Mouse (Mus musculus): ENCODE data around the gene P3h4.

P3h4 gene

DNA sequence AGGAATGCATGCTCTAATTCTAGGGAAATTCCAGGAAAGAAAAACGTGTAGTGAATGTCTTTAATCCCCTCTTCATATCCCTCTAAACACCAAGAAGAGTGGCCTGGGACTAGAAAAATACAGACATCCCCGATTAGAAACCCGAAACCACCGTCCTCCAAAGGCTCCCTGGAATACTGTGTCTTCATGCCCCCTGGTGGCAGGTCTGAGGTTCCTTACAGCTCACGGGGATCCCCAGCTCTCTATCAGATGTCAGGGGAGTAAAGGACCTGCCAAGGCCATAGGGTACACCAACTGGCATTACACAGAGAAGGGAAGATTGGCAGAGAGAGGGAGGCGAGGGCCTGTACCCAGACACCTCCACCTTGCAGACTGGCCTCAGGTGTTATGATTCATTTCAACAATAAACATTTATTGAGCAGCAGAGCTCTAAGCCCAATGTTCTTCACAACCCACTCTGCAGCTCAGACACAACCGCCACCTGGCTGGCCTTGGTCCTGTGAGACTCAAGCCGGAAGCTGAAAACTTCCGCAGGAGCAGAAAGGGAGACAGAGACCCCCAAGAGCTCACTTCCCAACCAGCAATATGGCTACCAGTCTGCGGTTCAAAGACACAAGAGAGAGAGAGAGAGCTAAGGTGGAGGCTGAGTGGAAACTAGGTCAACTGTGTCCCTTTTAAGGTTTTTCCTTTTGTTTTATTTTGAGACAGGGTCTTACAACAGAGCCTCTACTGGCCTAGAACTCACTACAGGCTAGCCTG, 6.4 kb downstream of the P3h4 start:
- peak; percentile 63 for DNase-seq

DNA sequence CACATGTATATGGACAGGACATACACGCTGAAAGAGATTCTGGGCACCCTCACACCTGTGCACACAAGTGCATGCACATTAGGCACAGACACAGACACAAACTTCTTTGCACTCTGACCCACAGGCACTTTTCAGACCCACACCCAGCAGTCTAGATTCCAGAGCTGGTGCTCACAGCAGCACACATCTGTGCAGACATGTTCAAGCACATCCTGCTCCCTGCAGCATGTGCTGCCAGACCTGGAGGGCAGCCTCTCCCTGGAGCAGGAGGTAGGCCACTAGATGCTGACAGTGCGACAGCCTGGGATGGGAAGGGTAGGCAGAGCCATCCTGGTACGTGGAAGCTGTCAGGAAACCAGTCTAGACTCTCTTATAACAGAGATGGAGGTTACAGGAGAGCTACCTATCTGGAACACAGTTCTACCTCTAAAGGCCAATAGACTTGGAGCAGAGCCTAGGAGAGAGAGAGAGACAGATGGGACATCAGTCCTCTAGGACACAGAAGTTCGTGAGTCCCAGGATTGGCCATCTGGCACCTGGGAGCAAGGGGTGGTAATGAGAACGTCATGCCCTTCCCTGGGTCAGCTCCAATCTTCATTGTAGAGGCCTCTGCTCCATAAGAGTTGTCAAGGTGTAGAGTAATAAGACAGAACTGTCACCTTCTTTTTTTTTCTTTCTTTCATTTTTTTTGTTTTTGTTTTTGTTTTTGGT, 7.5 kb downstream of the P3h4 start:
- no peak for DNase-seq

DNA sequence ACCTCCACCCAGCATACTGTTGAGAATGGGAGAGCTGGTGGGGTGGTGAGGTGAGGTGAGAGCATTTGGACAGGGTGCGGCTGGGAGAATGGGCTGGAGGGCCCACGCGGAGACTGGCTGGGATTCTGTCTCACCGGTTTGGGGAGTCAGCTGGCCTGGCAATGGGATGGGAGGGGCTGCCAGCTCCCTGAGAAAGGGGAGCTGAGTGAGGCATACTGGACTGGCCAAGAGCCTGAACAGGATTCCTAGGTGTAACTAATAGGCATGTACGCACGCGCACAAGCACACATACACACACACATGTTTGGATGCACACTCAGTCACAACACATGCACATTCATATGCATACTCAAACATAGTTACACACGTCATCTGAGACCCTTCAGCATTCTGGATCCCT, 8.4 kb downstream of the P3h4 start:
- DNase-seq: no peak

DNA sequence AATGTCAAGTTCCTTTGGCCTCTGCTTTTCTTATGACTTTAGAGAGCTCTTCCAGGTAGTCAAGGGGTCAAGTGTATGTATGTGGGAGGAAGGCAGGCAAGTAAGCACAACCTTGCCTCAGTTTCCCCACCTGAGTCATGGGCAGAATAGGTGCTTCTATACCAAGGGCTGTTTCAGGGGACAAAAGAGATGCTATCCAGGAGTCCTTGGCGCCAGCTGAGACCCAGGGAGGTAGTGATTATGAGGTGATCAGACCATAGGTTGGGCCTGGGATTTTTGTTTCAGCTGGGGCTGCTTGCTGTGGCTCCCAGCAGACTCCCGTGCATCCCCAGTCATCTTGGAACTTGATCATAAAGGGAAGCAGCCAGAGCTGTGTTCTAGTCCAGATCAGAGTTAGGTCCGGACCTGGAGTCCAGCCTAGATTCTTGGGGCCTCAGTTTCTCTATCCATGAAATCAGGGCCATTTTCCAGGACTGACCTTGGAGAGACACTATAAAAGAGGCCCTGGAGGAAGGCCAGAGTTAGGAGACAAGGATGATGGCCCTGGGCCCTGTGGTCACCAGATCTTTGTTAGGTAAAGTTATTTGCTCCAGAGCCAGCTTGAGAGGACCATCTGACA, 10.1 kb downstream of the P3h4 start:
- DNase-seq: no peak

DNA sequence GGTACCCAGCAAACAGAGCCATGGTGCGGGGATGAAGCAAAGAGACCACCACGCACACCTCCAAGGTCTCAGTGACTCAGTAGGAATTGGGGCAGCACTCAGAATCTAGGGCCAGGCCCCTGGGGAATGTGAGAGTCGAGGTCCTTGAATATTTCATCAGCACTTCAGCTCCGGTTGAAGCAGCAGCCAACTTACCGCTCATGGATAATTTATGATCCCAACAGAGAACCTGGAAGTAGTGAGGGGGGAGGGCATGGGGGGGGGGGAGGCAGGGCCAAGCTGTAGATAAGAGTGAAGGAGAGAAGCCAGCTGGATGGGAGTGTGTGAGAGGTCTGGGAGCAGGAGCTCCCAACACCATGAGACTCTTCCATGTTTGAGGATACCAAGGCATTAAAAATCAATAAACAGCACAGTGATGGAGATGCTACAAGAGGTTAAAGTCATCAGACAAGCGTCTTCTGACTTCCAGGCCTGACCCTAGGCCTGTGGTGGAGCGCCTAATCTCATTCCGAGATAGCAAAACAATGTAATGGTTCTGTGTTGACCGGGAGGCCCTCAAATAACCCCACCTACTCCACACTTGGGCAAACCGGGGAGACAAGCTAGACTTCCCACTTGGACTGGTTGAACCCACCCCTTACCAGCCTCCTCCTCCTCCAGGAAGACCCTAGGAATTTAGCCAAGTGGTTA, 11.0 kb downstream of the P3h4 start:
- DNase-seq: no peak

DNA sequence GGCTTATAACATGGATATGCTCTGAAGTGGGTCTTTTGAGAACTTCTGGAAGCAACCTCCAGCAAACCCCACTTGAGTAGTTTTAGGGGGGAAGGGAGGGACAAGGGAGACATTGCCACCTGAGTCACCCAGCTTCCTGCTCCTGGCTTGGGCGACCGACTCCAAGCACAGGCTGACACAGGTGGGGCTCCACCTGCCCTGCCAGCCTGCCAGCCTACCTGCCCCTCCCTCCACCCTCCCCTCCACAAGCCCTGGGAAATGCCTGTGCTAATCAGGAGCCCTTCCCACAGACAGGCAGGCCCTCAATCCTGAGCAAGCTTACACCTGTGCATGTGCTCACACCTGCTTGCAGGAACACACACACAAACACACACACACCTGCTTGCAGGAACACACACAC, 12.0 kb downstream of the P3h4 start:
- DNase-seq: no peak

DNA sequence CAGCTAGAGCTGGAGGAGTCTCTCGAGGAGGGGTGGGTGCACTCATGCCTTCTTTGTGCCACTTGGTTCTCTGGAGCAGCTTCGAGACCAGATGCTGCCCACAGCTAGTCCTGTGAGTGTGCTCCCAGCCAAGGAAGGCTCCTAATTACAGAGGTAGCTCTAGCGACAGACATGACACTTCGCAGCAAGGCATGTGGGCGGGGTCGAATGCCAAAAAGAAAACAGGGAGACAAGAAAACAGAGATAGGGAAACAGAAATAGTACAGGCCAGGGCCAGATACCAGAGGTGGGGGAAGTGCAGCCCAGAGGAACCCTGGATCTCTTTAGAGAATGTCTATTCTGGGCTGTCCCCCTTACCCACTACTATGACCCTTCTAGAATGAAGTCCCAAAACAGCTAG, 12.4 kb downstream of the P3h4 start:
- peak; percentile 57 for DNase-seq

DNA sequence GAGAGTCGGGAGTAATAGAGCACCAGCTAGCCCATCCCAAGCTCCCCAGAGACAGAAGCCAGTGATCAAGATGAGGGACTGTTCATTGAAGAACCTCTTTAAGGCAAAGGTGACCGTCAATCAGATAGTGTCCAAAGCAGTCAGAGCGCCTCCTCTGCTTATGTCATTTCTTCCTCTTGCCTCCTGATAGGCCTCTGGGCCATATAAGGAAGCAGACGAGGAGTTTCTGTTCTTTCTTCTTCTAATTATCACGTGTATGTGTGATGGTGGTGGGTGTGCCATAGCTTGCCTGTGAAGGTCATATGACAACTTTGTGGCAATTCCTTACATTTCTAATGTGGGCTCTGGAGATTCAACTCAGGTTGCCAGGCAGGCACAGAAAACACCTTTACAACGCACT, 13.8 kb downstream of the P3h4 start:
- DNase-seq: no peak

DNA sequence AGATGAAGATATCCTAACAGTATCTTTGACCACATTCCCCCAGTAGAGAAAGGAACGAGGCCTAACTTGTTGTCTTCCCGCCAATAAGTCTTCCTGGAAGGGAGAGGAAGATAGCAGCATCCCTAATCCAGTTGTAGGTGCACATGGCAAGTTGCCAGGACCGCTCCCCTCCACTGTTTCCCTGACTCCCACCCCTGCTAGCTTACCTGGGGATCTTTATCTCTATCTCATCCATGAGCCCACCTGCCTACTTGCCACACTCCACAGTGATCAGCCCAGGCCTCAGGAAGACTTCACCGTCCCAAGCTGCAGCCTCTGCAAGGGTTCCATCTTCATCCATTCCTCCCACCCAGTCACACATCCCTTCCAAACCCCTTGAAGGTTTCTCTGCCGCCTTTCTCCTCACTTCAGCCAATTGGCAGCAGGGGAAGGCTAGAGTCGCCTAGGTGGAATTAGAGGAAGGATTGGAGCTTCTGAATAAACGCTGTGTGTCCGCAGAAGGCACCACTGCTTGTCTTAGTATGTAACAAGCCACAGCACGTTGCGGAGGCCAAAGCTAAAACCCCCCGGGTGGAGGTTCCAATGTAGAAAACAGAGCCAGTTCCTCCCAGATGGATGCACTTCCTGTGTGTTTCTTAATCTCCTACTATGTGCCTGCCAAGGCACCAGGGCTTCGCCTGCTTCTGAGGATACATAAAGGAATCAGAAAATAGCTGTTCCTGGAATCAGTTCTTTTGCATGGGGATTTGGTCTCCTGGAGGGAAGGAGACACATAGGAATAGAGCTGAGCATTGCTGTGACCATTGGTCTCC, 14.7 kb downstream of the P3h4 start:
- DNase-seq: no peak

DNA sequence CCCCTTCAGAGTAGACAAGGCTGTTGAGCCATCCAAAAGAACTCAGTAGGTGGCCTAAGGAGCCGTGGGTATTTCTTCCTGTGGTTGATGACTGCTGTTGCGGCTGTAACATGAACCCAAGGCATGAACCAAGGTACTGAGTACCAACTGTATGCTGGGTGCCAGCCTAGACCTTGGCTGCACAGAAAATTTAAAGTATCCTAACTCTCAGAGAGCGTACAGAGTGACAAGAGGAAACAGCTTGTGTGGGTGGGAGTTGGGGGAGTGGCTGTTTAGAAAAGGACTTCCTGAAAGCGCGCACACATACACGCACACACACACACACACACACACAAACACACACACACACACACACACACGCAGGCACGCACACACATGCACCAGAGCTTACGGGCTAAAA, 15.3 kb downstream of the P3h4 start:
- no peak for DNase-seq

DNA sequence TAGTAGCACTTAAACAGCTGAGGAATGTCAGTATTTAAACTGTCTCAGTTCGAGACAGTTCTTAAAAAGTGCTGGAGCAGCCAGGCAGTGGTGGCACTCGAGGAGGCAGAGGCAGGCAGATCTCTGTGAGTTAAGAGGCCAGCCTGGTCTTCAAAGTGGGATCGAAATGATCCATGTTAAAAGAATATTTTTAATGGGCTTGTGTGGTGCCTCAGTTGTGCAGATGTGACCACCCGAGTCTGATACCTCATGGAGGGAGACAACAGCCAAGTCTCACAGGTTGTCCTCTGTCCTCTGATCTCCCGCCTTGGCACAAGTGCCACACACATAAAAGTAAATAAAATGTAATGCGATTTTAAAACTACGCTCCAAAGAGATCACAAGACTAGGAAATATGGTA, 16.1 kb downstream of the P3h4 start:
- no peak for DNase-seq

DNA sequence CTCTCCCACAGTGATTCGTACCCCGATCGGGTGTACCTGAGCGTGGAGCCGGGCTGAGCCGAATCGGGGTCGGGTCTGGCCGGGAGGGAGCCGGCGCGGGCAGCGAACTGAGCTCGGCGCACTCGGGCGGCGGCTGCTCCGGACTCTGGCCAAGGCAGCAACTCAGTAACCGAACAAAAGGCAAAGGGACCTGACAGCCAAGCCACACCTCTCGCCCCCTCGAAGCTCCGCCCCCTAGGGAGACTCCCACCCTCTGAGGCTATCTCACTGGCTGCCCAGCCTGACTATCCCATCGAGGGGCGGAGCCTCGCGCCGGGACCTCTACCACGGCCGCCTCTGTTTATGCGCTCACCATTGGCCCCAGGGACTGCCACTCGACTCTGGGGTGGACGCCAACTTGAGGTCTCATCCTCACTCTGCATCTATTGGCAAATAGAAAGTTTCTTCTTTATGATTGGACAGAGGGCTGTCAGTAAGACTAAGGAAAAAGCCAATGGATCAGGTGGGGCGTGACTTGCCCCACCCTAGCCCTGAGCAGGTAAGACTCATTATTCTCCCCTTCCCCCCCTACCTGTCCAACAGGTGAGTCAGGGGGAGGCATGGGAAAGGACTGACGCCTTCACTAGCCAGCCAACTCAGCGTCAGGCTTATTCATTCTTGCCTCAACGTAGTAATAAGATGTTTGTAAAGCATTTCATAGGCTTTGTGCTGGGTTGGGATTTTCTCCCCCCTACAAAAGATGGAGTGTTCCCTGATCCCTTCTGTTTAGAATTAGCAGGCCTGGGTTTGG, 16.8 kb downstream of the P3h4 start, which contains the start of gene Jup:
Jup (minus strand) TSS at position 164 of the 790 bp plus-strand sequence.
- DNase-seq: peak; percentile 96

DNA sequence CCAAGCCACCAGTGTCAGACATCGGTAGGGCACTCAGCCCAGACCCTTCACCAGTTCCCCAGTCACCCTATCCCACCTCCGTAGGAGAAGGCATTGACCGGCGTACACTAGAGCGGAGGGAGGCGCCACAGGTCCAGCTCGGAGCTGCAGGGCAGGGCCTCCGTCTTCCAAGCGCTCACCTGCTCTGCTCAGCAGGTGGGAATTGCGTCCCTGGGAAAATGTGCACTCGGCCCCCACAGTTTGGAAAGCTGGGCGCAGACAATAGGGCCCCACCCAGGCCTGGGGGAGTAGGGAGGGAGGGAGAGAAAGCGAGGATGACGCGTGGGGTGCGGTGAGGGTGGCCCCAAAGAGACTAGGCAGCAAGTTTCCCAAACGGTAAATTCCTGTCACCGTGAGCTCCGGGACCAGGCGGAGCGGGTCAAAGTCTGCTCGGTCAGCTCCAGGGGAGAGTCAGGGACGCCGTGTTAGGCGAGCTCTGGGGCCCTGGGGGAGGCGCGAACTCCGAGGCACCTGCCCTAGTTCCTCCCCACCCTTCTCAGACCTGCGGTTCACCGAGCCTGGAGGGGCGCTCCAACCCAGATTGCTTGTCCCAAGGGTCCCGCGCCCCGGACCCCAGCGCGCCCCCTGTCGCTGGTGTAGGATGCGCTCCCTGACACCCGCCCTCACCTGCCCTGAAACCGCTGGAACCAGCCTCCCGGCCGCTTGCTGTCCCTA, 17.6 kb downstream of the P3h4 start:
- DNase-seq: peak; percentile 23

DNA sequence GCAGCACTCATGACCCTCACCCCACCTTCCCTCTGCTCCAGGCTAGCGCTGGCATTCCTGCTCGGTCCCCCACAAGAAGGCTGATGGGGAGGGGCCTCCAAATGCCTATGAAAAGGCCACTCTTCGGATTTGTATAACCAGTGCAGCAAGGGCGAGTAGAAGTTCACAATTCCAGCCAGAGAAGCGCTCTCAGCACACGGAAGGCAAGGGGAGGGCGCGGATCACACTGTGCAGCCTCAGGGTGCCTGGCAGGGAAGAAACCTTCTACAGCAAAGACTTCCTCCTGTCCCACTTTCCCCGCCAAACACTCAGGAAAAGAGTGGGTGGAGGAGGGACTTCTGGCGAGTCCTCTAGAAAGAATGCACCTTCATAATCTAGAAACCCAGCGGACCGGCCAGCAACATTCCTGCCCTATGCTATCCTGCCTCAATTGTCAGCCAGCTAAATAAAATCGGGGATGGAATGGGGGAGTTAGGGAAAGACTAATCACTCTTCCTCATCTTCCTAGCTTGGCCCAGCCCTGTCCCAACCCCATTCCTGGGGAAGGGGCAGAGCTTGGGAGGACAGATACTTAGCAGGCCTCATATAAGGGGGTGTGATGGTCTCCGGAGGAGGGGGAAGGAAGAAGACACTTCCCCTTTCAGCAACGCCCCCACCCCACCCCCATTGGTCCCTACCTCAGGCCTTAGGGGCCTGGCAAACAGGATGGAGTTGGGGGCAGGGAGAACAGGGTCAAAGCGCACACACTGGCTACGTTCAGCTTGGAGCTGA, 18.6 kb downstream of the P3h4 start:
- peak; percentile 59 for DNase-seq

DNA sequence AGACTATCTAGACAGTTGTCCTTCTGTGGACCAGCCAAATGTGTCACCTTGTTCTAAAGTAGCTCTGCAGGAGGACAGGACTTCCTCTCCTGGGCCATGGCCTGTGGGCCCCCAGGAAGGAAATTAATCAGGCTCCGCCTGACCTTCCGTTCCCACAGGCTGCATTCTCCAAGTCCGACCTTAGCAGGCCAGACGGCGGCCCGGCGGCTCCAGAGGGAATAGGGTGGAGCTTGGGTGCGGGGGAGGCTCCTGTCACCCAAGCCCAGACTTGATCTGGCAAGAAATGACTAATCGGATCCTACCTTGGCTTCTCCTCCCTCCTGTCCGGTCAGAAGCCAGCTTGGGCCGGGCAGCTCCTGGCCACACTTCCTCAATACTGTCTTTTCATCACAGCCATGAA, 19.4 kb downstream of the P3h4 start:
- peak; percentile 43 for DNase-seq

DNA sequence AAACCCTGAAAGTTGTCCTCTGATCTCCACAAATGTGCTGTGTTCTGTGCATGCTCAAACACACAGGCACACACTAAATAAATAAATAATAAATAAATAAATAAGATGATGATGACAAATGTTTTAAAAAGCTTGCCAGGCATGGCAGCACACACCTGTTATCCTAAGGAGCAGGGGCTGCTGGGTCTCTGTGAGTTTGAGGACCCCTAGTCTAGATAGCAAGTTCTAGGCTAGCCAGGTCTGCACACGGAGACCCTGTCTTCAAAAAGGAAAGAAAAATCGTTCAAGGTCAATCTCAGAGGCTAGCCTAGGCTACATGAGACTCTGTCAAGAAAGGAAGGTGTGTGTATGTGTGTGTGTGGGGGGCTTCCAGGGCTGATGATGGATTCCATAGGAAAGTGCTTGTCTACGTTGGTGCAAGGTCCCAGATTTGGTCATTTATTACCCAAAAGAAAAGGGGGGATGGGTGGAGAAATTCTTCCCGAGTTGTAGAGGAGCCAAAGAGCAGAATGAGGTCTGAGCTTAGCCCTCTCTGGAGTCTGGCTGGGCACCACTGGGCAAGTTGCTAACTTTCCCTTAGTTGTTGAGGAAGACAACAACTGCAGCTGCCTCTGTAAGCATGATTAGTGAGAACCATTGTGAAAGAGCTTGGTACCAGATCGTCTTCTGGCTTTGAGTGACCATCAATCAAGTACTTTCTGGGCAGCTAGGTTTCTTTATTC, 20.1 kb downstream of the P3h4 start:
- DNase-seq: no peak

DNA sequence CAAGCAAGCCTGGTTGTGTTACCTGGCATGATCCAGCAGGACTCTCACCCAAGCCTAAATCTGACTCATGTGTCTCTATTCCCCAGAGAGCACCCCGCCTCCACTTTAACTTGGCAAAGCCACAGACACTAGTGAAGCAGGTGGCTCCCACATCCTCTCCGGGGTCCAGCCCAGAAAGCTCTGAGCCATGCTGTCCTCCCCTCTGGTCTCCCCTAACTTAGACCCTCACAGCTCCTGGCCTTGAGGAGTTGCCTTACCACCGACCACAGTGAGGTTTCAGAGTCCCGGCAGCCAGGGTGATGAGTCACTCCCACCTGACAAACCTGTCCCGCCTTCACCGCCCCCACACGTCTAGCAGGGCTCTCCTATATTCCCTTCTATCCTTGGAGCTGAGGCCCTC, 20.9 kb downstream of the P3h4 start:
- DNase-seq: no peak

DNA sequence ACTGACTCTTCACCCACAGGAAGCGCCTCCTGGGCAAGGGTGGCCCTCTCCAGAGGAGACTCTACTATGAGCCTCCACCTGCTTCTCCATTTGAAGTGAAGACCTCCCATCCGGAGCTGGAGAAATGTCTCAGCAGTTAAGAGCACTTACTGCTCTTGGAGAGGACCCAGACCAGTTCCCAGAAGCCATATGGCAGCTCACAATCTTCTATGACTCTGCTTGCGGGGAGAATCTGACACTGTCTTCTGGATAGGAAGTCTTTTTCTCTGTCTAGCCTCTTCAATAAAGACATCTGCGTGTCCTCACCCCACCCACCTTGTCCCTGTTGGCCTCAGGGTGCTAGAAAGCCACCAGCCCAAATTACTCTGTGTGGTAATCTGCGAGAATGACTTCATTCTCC, 21.7 kb downstream of the P3h4 start:
- no peak for DNase-seq

DNA sequence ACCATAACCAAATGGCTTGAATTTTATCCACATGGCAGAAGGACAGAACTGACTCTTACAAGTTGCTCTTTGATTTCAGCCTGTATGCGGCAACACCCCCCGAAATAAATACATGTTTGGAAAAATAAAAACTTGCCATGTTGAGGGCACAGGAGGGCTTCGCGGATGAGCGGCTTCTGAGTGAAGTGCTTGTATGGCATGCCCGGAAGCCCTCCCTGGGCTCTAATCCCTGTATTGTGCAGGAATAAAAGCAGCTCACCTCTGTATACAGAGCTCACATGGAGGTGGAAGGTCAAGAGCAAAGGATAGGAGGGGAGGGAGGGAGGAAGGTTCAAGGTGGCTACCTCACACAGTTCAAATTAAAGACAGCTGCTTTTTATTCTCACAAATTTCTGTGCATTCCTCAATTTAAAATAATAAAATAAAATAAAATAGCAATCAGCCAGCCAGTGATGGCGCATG, 22.7 kb downstream of the P3h4 start:
- no peak for DNase-seq

Data from liver (tissue).